Mouse (Mus musculus) brain, embryonic 14.5 days (tissue): ENCODE measurements around the gene Slc16a7.

Experiments used
- CTCF ChIP-seq: fragments of 200-500 bp; IDR thresholded peaks from 2 replicates; pipeline ENCODE4 v1.5.1; 2012; ENCODE audit warnings: inconsistent platforms, mild to moderate bottlenecking, moderate library complexity, borderline replicate concordance; ENCODE audit not compliant: insufficient read depth, insufficient read length; ENCODE audit errors: extremely low read depth
- POLR2A ChIP-seq: fragments of 200-500 bp; IDR thresholded peaks from 2 replicates; pipeline ENCODE4 v1.6.1; 2012; ENCODE audit warnings: mild to moderate bottlenecking, inconsistent platforms, borderline replicate concordance; ENCODE audit not compliant: poor library complexity, insufficient read depth, insufficient read length, severe bottlenecking; ENCODE audit errors: extremely low read depth

DNA sequence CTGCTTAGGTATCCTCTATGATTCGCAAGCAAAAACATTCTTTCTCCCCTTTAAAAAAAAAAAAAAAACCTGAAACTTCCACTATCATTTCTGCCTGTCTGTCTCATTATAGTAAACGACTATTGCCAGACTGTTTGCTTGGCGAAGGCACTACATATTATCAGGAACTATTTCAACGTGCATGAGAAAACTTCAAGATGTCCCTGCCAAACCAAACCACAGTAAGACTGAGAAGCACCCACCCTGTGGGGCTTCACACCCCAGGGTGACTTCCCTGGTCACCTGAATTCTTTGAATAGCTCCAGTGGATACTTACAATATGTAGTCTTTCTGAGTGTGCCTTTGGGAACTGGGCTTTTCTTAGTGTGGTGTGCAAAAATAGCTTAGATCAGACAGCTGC lies 122.9 kb downstream of the Slc16a7 start:
- no peak for TF ChIP-seq CTCF
- TF ChIP-seq POLR2A: no peak
